Mouse (Mus musculus) CH12.LX (cell line): Measurements from ENCODE around the gene Slc7a7.

Source experiments
- BHLHE40 ChIP-seq: IDR thresholded peaks from 2 replicates; pipeline ENCODE4 v1.6.1; 2011; ENCODE audit warnings: mild to moderate bottlenecking, low read depth, low read length, improper control_type of control experiment
- CHD1 ChIP-seq: IDR thresholded peaks from 2 replicates; pipeline ENCODE4 v1.6.1; 2012; ENCODE audit warnings: low read depth, low read length, improper control_type of control experiment, inconsistent platforms
- CTCF ChIP-seq, 2 experiments: IDR thresholded peaks in 1 of 2; conservative IDR thresholded peaks in 1 of 2; 2 replicates each; pipeline ENCODE4 v1.5.1; 2011 to 2012; ENCODE audit warnings: low read depth in 2 of 2, low read length in 2 of 2, improper control_type of control experiment in 1 of 2, inconsistent platforms in 1 of 2, mild to moderate bottlenecking in 1 of 2, moderate library complexity in 1 of 2
- EP300 ChIP-seq: IDR thresholded peaks from 2 replicates; pipeline ENCODE4 v1.6.1; 2011; ENCODE audit warnings: low read length, improper control_type of control experiment
- GABPA ChIP-seq: IDR thresholded peaks from 2 replicates; pipeline ENCODE4 v1.6.1; 2012; ENCODE audit warnings: low read depth, low read length, improper control_type of control experiment, inconsistent platforms; ENCODE audit not compliant: insufficient replicate concordance
- HCFC1 ChIP-seq: IDR thresholded peaks from 2 replicates; pipeline ENCODE4 v1.6.1; 2012; ENCODE audit warnings: low read depth, mild to moderate bottlenecking, inconsistent platforms, low read length, improper control_type of control experiment
- JUN ChIP-seq: IDR thresholded peaks from 2 replicates; pipeline ENCODE4 v1.6.1; 2011; ENCODE audit warnings: low read depth, mild to moderate bottlenecking, low read length, improper control_type of control experiment, moderate library complexity; ENCODE audit not compliant: insufficient read depth
- MAX ChIP-seq: IDR thresholded peaks from 2 replicates; pipeline ENCODE4 v1.6.1; 2011; ENCODE audit warnings: low read length, improper control_type of control experiment
- MEF2A ChIP-seq: IDR thresholded peaks from 2 replicates; pipeline ENCODE4 v1.6.1; 2014; ENCODE audit warnings: low read depth, mild to moderate bottlenecking, inconsistent platforms, low read length, improper control_type of control experiment, borderline replicate concordance
- NELFE ChIP-seq: IDR thresholded peaks from 2 replicates; pipeline ENCODE4 v1.6.1; 2011; ENCODE audit warnings: low read depth, low read length, improper control_type of control experiment
- POLR2A ChIP-seq: IDR thresholded peaks from 2 replicates; pipeline ENCODE4 v1.6.1; 2011; ENCODE audit warnings: low read depth, mild to moderate bottlenecking, improper control_type of control experiment, low read length
- USF2 ChIP-seq: conservative IDR thresholded peaks from 2 replicates; pipeline ENCODE4 v1.6.1; 2011; ENCODE audit warnings: low read depth, low read length, improper control_type of control experiment
- ZKSCAN1 ChIP-seq: IDR thresholded peaks from 2 replicates; pipeline ENCODE4 v1.6.1; 2012; ENCODE audit warnings: low read depth, inconsistent platforms, low read length, improper control_type of control experiment, borderline replicate concordance
- ZNF384 ChIP-seq: IDR thresholded peaks from 2 replicates; pipeline ENCODE4 v1.6.1; 2012; ENCODE audit warnings: low read depth, low read length, improper control_type of control experiment, inconsistent platforms

- TF ChIP-seq USF2 (no peak), CHD1 (no peak), MAX (no peak), CTCF (conservative IDR thresholded peaks at IDR 0.05 in 1 of 2, IDR thresholded peaks at IDR 0.05 in 1 of 2; ENCODE audit: low read depth in 2 of 2, low read length in 2 of 2) (no peak), GABPA (no peak), EP300 (no peak), POLR2A (no peak), ZKSCAN1 (no peak), BHLHE40 (no peak), HCFC1 (no peak), ZNF384 (no peak), MEF2A (no peak), JUN (no peak), NELFE (no peak)
These were observed 33.2 kb downstream of the Slc7a7 start for GRCm38 (mm10) chr14:54384396-54384795.
